Mouse (Mus musculus) embryonic facial prominence, embryonic 15.5 days (tissue): ENCODE results near the gene 1110065P20Rik. TPM values are rescaled to one million over a fixed set of nuclear protein-coding genes. Genes with fewer than 3 reads are reported as not detected.

Experiments used
- ATAC-seq: fragments of 200-750 bp; cut with Nextera tagmentation; 2 replicates; pipeline ENCODE4 v1.8.0; 2017; ENCODE audit warnings: low read depth, moderate TSS enrichment; ENCODE audit not compliant: insufficient number of reproducible peaks, low FRiP score, low TSS enrichment
- H3K27ac ChIP-seq: fragments of 300-500 bp; sonication (generic); replicated peaks from 2 replicates; pipeline ENCODE4 v1.5.1; 2015; ENCODE audit warnings: mild to moderate bottlenecking, inconsistent platforms
- H3K27me3 ChIP-seq: fragments of 300-500 bp; sonication (generic); 2 replicates; pipeline ENCODE4 v1.6.1; 2015; ENCODE audit warnings: inconsistent platforms
- H3K36me3 ChIP-seq: fragments of 300-500 bp; sonication (generic); 2 replicates; pipeline ENCODE4 v1.6.1; 2015; ENCODE audit warnings: mild to moderate bottlenecking, inconsistent platforms
- H3K4me1 ChIP-seq: fragments of 300-500 bp; sonication (generic); 2 replicates; pipeline ENCODE4 v1.6.1; 2015; ENCODE audit warnings: inconsistent platforms
- H3K4me2 ChIP-seq: fragments of 300-500 bp; sonication (generic); replicated peaks from 2 replicates; pipeline ENCODE4 v1.6.1; 2015; ENCODE audit warnings: mild to moderate bottlenecking, inconsistent platforms
- H3K4me3 ChIP-seq: fragments of 300-500 bp; sonication (generic); replicated peaks from 2 replicates; pipeline ENCODE4 v1.5.1; 2015; ENCODE audit warnings: mild to moderate bottlenecking, inconsistent platforms
- H3K9ac ChIP-seq: fragments of 300-500 bp; sonication (generic); 2 replicates; pipeline ENCODE4 v1.6.1; 2015; ENCODE audit warnings: inconsistent platforms
- H3K9me3 ChIP-seq: fragments of 300-500 bp; sonication (generic); replicated peaks from 2 replicates; pipeline ENCODE4 v1.6.1; 2016; ENCODE audit warnings: inconsistent platforms
- WGBS: fragments of 180-500 bp; shearing (Covaris S2); methylation state at CpG from one replicate; pipeline ENCODE4 v1.1.7; 2015; 5-methylcytosine and 5-hydroxymethylcytosine counted together
- polyA plus RNA-seq: library from polyadenylated mRNA; unstranded; fragments of >200 nt; fragmentation: Nextera tagmentation; extraction: Ambion mirVana; gene quantifications from 2 replicates; pipeline ENCODE4 v1.2.1, GENCODE M21; 2015

1110065P20Rik gene
- polyA plus RNA-seq, 1 experiment from 2014 or later, result 57.9 TPM

- no peak for ATAC-seq
- H3K9ac ChIP-seq, result no peak overlapping the region
- H3K4me3 ChIP-seq, result no peak overlapping the region
- no peaks in the 10 kb centered on the region for H3K27me3 ChIP-seq
- H3K27ac ChIP-seq, result no peak overlapping the region
- H3K4me2 ChIP-seq, result no peak overlapping the region
- H3K36me3 ChIP-seq, result peaks cover 41% of the 10 kb centered on the region
- no peaks in the 10 kb centered on the region for H3K9me3 ChIP-seq
- H3K4me1 ChIP-seq, result no peaks in the 10 kb centered on the region
- 76% methylated on average over 9 of the region's 9 CpGs for WGBS
Measured at GRCm38 (mm10) chr4:124809136-124809883, 41.7 kb downstream of the 1110065P20Rik start.

GRCm38 (mm10) chr4:124808511-124808910 lies 42.5 kb downstream of the 1110065P20Rik start:
- WGBS, result 75% methylated on average over 5 of the region's 5 CpGs
- Histone ChIP-seq H3K36me3 (peaks cover 36% of the 10 kb centered on the region), H3K27me3 (no peaks in the 10 kb centered on the region), H3K4me2 (no peak overlapping the region), H3K9me3 (no peaks in the 10 kb centered on the region), H3K4me3 (no peak overlapping the region), H3K27ac (no peak overlapping the region), H3K4me1 (peaks cover 2% of the 10 kb centered on the region), H3K9ac (no peak overlapping the region)
- no peak for ATAC-seq

GRCm38 (mm10) chr4:124803406-124803805 lies 47.6 kb downstream of the 1110065P20Rik start:
- Histone ChIP-seq H3K9me3 (no peaks in the 10 kb centered on the region), H3K27ac (no peak overlapping the region), H3K4me3 (peak overlapping the region; percentile 68), H3K36me3 (peaks cover 45% of the 10 kb centered on the region), H3K4me2 (peak overlapping the region; percentile 82), H3K4me1 (peaks cover 12% of the 10 kb centered on the region), H3K27me3 (no peaks in the 10 kb centered on the region), H3K9ac (no peak overlapping the region)
- WGBS, result 71% methylated on average over 6 of the region's 6 CpGs
- ATAC-seq, result no peak

GRCm38 (mm10) chr4:124802309-124803260 lies 48.4 kb downstream of the 1110065P20Rik start:
- peak; percentile 98 for ATAC-seq
- Histone ChIP-seq H3K27me3 (no peaks in the 10 kb centered on the region), H3K36me3 (peaks cover 53% of the 10 kb centered on the region), H3K9ac (peak overlapping the region; percentile 63), H3K4me3 (peak overlapping the region; percentile 68), H3K9me3 (no peaks in the 10 kb centered on the region), H3K4me1 (peaks cover 12% of the 10 kb centered on the region), H3K4me2 (peak overlapping the region; percentile 82), H3K27ac (peak overlapping the region; percentile 96)
- 1% methylated on average over 51 of the region's 53 CpGs for WGBS

GRCm38 (mm10) chr4:124801552-124802308 lies 49.3 kb downstream of the 1110065P20Rik start, which contains the start of gene Mtf1:
Mtf1 (plus strand) TSS chr4:124802104.
- Histone ChIP-seq H3K4me1 (peaks cover 12% of the 10 kb centered on the region), H3K9ac (peak within 1 kb of the TSS; percentile 63), H3K27me3 (no peaks in the 10 kb centered on the region), H3K4me2 (peak within 1 kb of the TSS; percentile 82), H3K27ac (peak within 1 kb of the TSS; percentile 96), H3K36me3 (peaks cover 54% of the 10 kb centered on the region), H3K4me3 (peak within 1 kb of the TSS; percentile 68), H3K9me3 (no peaks in the 10 kb centered on the region)
- ATAC-seq, result peak; percentile 75
- 3% methylated on average over 21 of the region's 21 CpGs for WGBS

Other genes starting within 250 kb of the 1110065P20Rik start
- gene 3100002H09Rik, start 240.4 kb downstream of the 1110065P20Rik start, polyA plus RNA-seq, result 0.25 and 0.66 TPM in 2 replicates
- 4.4 and 4.9 TPM in 2 replicates for gene Pou3f1, start 194.4 kb downstream of the 1110065P20Rik start, polyA plus RNA-seq
- gene Utp11, start 157.6 kb downstream of the 1110065P20Rik start, polyA plus RNA-seq, result 68.9 and 71.3 TPM in 2 replicates
- gene Fhl3, start 150.5 kb downstream of the 1110065P20Rik start, polyA plus RNA-seq, result 17.3 and 17.8 TPM in 2 replicates
- gene Sf3a3, start 136.4 kb downstream of the 1110065P20Rik start, polyA plus RNA-seq, result 138 and 141 TPM in 2 replicates
- 29.2 and 30.9 TPM in 2 replicates for gene Inpp5b, start 109.3 kb downstream of the 1110065P20Rik start, polyA plus RNA-seq
- 10.9 and 11.2 TPM in 2 replicates for gene Mtf1, start 49.1 kb downstream of the 1110065P20Rik start, polyA plus RNA-seq
- 37.3 and 37.6 TPM in 2 replicates for gene Yrdc, start 517 bp downstream of the 1110065P20Rik start, polyA plus RNA-seq
- gene Maneal, start 11.0 kb upstream of the 1110065P20Rik start, polyA plus RNA-seq, result 1.2 and 1.5 TPM in 2 replicates
- gene Epha10, start 29.7 kb upstream of the 1110065P20Rik start, polyA plus RNA-seq, result 0.04 and 0.09 TPM in 2 replicates
- 12.4 and 16.7 TPM in 2 replicates for gene 9930104L06Rik, start 85.9 kb upstream of the 1110065P20Rik start, polyA plus RNA-seq
- gene Cdca8, start 88.1 kb upstream of the 1110065P20Rik start, polyA plus RNA-seq, result 100.0 and 102 TPM in 2 replicates
- 21.7 and 23.5 TPM in 2 replicates for gene Rspo1, start 135.2 kb upstream of the 1110065P20Rik start, polyA plus RNA-seq
- 85.9 and 102 TPM in 2 replicates for gene Gnl2, start 165.4 kb upstream of the 1110065P20Rik start, polyA plus RNA-seq
- gene Dnali1, start 214.5 kb upstream of the 1110065P20Rik start, polyA plus RNA-seq, result 4.8 and 9.3 TPM in 2 replicates
- 31.0 and 31.9 TPM in 2 replicates for gene Snip1, start 215.5 kb upstream of the 1110065P20Rik start, polyA plus RNA-seq
- gene Meaf6, start 233.9 kb upstream of the 1110065P20Rik start, polyA plus RNA-seq, result 56.3 and 59.1 TPM in 2 replicates